Mouse (Mus musculus) E14TG2a.4 (cell line): ENCODE measurements around the gene Gna15.

Source experiments
- CTCF ChIP-seq: conservative IDR thresholded peaks from 2 replicates; pipeline ENCODE4 v1.5.1; 2014; ENCODE audit warnings: low read length
- POU5F1 ChIP-seq: IDR thresholded peaks from 2 replicates; pipeline ENCODE4 v1.6.1; 2014; ENCODE audit warnings: low read length, borderline replicate concordance

GRCm38 (mm10) chr10:81542727-81543460 is 18.9 kb upstream of the Gna15 start:
- TF ChIP-seq CTCF (no peak), POU5F1 (no peak)
